Mouse (Mus musculus): ENCODE measurements around the gene Enox1. TPM values are rescaled to one million over a fixed set of nuclear protein-coding genes. Genes with fewer than 3 reads are reported as not detected.

The Enox1 gene
- polyA plus RNA-seq, 1 experiment from 2014 or later = 19.6 TPM

GRCm38 (mm10) chr14:77626557-77627507 lies 470.3 kb downstream of the Enox1 start:
- ATAC-seq (ENCODE audit: insufficient read depth, low FRiP score, low TSS enrichment) = peak; percentile 38; the same call in 1 of the 2 replicates
- H3K27me3 ChIP-seq (ENCODE audit: control insufficient read depth, insufficient read depth, low read length) = no peaks in the 10 kb centered on the region
- peak; percentile 24 for DNase-seq (ENCODE audit: low spot score)
- 42% methylated on average over 12 of the region's 12 CpGs for WGBS
- H3K4me2 ChIP-seq (ENCODE audit: low read depth) = no peak overlapping the region
- H3K9me3 ChIP-seq (ENCODE audit: control insufficient read depth, low read length) = no peaks in the 10 kb centered on the region
- H3K27ac ChIP-seq (ENCODE audit: low read depth, low read length) = no peak overlapping the region
- peaks cover 5% of the 10 kb centered on the region; the same call in 1 of the 2 replicates for H3K4me1 ChIP-seq (ENCODE audit: control insufficient read depth, insufficient read depth, low read length)
- no peak overlapping the region for H3K9ac ChIP-seq (ENCODE audit: low read length)
- no peaks in the 10 kb centered on the region for H3K36me3 ChIP-seq (ENCODE audit: control insufficient read depth, insufficient read depth, low read length)
- H3K4me3 ChIP-seq (ENCODE audit: low read depth, low read length) = no peak overlapping the region

- Histone ChIP-seq H3K4me1 (ENCODE audit: control insufficient read depth, insufficient read depth, low read length) (peaks cover 6% of the 10 kb centered on the region; the same call in 1 of the 2 replicates), H3K4me2 (ENCODE audit: low read depth) (no peak overlapping the region), H3K4me3 (ENCODE audit: low read depth, low read length) (no peak overlapping the region), H3K27me3 (ENCODE audit: control insufficient read depth, insufficient read depth, low read length) (no peaks in the 10 kb centered on the region), H3K9me3 (ENCODE audit: control insufficient read depth, low read length) (no peaks in the 10 kb centered on the region), H3K9ac (ENCODE audit: low read length) (no peak overlapping the region), H3K27ac (ENCODE audit: low read depth, low read length) (no peak overlapping the region), H3K36me3 (ENCODE audit: control insufficient read depth, insufficient read depth, low read length) (no peaks in the 10 kb centered on the region)
- no peak for ATAC-seq (ENCODE audit: insufficient read depth, low FRiP score, low TSS enrichment)
- DNase-seq (ENCODE audit: low spot score) = no peak
- 93% methylated on average over 10 of the region's 10 CpGs for WGBS
These were observed 476.1 kb downstream of the Enox1 start for GRCm38 (mm10) chr14:77632466-77633171.

GRCm38 (mm10) chr14:77633172-77633542 lies 476.6 kb downstream of the Enox1 start:
- Histone ChIP-seq H3K4me2 (ENCODE audit: low read depth) (no peak overlapping the region), H3K4me1 (ENCODE audit: control insufficient read depth, insufficient read depth, low read length) (0 out of 2 replicates have a peak, but pooled peaks cover 2% of the 10 kb centered on the region), H3K4me3 (ENCODE audit: low read depth, low read length) (no peak overlapping the region), H3K27me3 (ENCODE audit: control insufficient read depth, insufficient read depth, low read length) (no peaks in the 10 kb centered on the region), H3K9ac (ENCODE audit: low read length) (no peak overlapping the region), H3K9me3 (ENCODE audit: control insufficient read depth, low read length) (no peaks in the 10 kb centered on the region), H3K36me3 (ENCODE audit: control insufficient read depth, insufficient read depth, low read length) (no peaks in the 10 kb centered on the region), H3K27ac (ENCODE audit: low read depth, low read length) (no peak overlapping the region)
- ATAC-seq (ENCODE audit: insufficient read depth, low FRiP score, low TSS enrichment) (no peak), DNase-seq (ENCODE audit: low spot score) (no peak)
- 84% methylated on average over 2 of the region's 2 CpGs for WGBS

- 32% methylated on average over 6 of the region's 6 CpGs for WGBS
- H3K4me3 ChIP-seq (ENCODE audit: low read depth, low read length) = no peak overlapping the region
- no peaks in the 10 kb centered on the region for H3K9me3 ChIP-seq (ENCODE audit: control insufficient read depth, low read length)
- H3K9ac ChIP-seq (ENCODE audit: low read length) = no peak overlapping the region
- H3K4me1 ChIP-seq (ENCODE audit: control insufficient read depth, insufficient read depth, low read length) = 0 out of 2 replicates have a peak, but pooled peaks cover 2% of the 10 kb centered on the region
- H3K27me3 ChIP-seq (ENCODE audit: control insufficient read depth, insufficient read depth, low read length) = no peaks in the 10 kb centered on the region
- no peak overlapping the region for H3K4me2 ChIP-seq (ENCODE audit: low read depth)
- DNase-seq (ENCODE audit: low spot score) (no peak), ATAC-seq (ENCODE audit: insufficient read depth, low FRiP score, low TSS enrichment) (no peak; the same call in 1 of the 2 replicates)
- H3K27ac ChIP-seq (ENCODE audit: low read depth, low read length) = no peak overlapping the region
- H3K36me3 ChIP-seq (ENCODE audit: control insufficient read depth, insufficient read depth, low read length) = no peaks in the 10 kb centered on the region
These were observed 480.4 kb downstream of the Enox1 start for GRCm38 (mm10) chr14:77636931-77637330.

- DNase-seq (ENCODE audit: low spot score) (no peak), ATAC-seq (ENCODE audit: insufficient read depth, low FRiP score, low TSS enrichment) (no peak)
- Histone ChIP-seq H3K9me3 (ENCODE audit: control insufficient read depth, low read length) (no peaks in the 10 kb centered on the region), H3K36me3 (ENCODE audit: control insufficient read depth, insufficient read depth, low read length) (no peaks in the 10 kb centered on the region), H3K4me3 (ENCODE audit: low read depth, low read length) (no peak overlapping the region), H3K27me3 (ENCODE audit: control insufficient read depth, insufficient read depth, low read length) (no peaks in the 10 kb centered on the region), H3K4me2 (ENCODE audit: low read depth) (no peak overlapping the region), H3K27ac (ENCODE audit: low read depth, low read length) (no peak overlapping the region), H3K4me1 (ENCODE audit: control insufficient read depth, insufficient read depth, low read length) (no peaks in the 10 kb centered on the region), H3K9ac (ENCODE audit: low read length) (no peak overlapping the region)
- 85% methylated on average over 3 of the region's 3 CpGs for WGBS
These were observed 481.6 kb downstream of the Enox1 start for GRCm38 (mm10) chr14:77638148-77638547.

GRCm38 (mm10) chr14:77638616-77639015 lies 482.1 kb downstream of the Enox1 start:
- WGBS = 87% methylated on average over 3 of the region's 3 CpGs
- no peak overlapping the region for H3K9ac ChIP-seq (ENCODE audit: low read length)
- H3K27me3 ChIP-seq (ENCODE audit: control insufficient read depth, insufficient read depth, low read length) = no peaks in the 10 kb centered on the region
- H3K9me3 ChIP-seq (ENCODE audit: control insufficient read depth, low read length) = no peaks in the 10 kb centered on the region
- no peaks in the 10 kb centered on the region for H3K4me1 ChIP-seq (ENCODE audit: control insufficient read depth, insufficient read depth, low read length)
- H3K27ac ChIP-seq (ENCODE audit: low read depth, low read length) = no peak overlapping the region
- no peaks in the 10 kb centered on the region for H3K36me3 ChIP-seq (ENCODE audit: control insufficient read depth, insufficient read depth, low read length)
- DNase-seq (ENCODE audit: low spot score) = no peak
- no peak overlapping the region for H3K4me2 ChIP-seq (ENCODE audit: low read depth)
- no peak overlapping the region for H3K4me3 ChIP-seq (ENCODE audit: low read depth, low read length)
- no peak for ATAC-seq (ENCODE audit: insufficient read depth, low FRiP score, low TSS enrichment)

GRCm38 (mm10) chr14:77639586-77639985 lies 483.0 kb downstream of the Enox1 start:
- ATAC-seq (ENCODE audit: insufficient read depth, low FRiP score, low TSS enrichment) (no peak), DNase-seq (ENCODE audit: low spot score) (no peak)
- WGBS = 65% methylated on average over 2 of the region's 2 CpGs
- no peak overlapping the region for H3K9ac ChIP-seq (ENCODE audit: low read length)
- no peaks in the 10 kb centered on the region for H3K9me3 ChIP-seq (ENCODE audit: control insufficient read depth, low read length)
- no peaks in the 10 kb centered on the region for H3K4me1 ChIP-seq (ENCODE audit: control insufficient read depth, insufficient read depth, low read length)
- H3K27ac ChIP-seq (ENCODE audit: low read depth, low read length) = no peak overlapping the region
- no peak overlapping the region for H3K4me3 ChIP-seq (ENCODE audit: low read depth, low read length)
- no peaks in the 10 kb centered on the region for H3K36me3 ChIP-seq (ENCODE audit: control insufficient read depth, insufficient read depth, low read length)
- no peaks in the 10 kb centered on the region for H3K27me3 ChIP-seq (ENCODE audit: control insufficient read depth, insufficient read depth, low read length)
- H3K4me2 ChIP-seq (ENCODE audit: low read depth) = no peak overlapping the region

- H3K4me1 ChIP-seq (ENCODE audit: control insufficient read depth, insufficient read depth, low read length) = no peaks in the 10 kb centered on the region
- H3K4me2 ChIP-seq (ENCODE audit: low read depth) = no peak overlapping the region
- WGBS = 84% methylated on average over 6 of the region's 6 CpGs
- H3K27ac ChIP-seq (ENCODE audit: low read depth, low read length) = no peak overlapping the region
- no peak overlapping the region for H3K9ac ChIP-seq (ENCODE audit: low read length)
- no peak for DNase-seq (ENCODE audit: low spot score)
- no peaks in the 10 kb centered on the region for H3K27me3 ChIP-seq (ENCODE audit: control insufficient read depth, insufficient read depth, low read length)
- no peak for ATAC-seq (ENCODE audit: insufficient read depth, low FRiP score, low TSS enrichment)
- H3K4me3 ChIP-seq (ENCODE audit: low read depth, low read length) = no peak overlapping the region
- no peaks in the 10 kb centered on the region for H3K9me3 ChIP-seq (ENCODE audit: control insufficient read depth, low read length)
- no peaks in the 10 kb centered on the region for H3K36me3 ChIP-seq (ENCODE audit: control insufficient read depth, insufficient read depth, low read length)
These were observed 485.8 kb downstream of the Enox1 start for GRCm38 (mm10) chr14:77642314-77642713.
